Mouse (Mus musculus) splenic B cell, adult 2 months (primary cell): ENCODE measurements around the gene Tenm4.

Experiments
- DNase-seq: peaks from one replicate; pipeline ENCODE4 v3.0.0-alpha.2; 2011; ENCODE audit warnings: low read depth, low spot score
- H3K27me3 ChIP-seq: 2 replicates; pipeline ENCODE4 v1.6.1; 2012; ENCODE audit warnings: mild to moderate bottlenecking, low read length, moderate library complexity, mixed read lengths; ENCODE audit not compliant: control insufficient read depth, poor library complexity, insufficient read depth, severe bottlenecking
- H3K36me3 ChIP-seq: 2 replicates; pipeline ENCODE4 v1.6.1; 2012; ENCODE audit warnings: mild to moderate bottlenecking, low read length, moderate library complexity, mixed read lengths; ENCODE audit not compliant: control insufficient read depth, poor library complexity, insufficient read depth, severe bottlenecking

Tenm4 gene

DNA sequence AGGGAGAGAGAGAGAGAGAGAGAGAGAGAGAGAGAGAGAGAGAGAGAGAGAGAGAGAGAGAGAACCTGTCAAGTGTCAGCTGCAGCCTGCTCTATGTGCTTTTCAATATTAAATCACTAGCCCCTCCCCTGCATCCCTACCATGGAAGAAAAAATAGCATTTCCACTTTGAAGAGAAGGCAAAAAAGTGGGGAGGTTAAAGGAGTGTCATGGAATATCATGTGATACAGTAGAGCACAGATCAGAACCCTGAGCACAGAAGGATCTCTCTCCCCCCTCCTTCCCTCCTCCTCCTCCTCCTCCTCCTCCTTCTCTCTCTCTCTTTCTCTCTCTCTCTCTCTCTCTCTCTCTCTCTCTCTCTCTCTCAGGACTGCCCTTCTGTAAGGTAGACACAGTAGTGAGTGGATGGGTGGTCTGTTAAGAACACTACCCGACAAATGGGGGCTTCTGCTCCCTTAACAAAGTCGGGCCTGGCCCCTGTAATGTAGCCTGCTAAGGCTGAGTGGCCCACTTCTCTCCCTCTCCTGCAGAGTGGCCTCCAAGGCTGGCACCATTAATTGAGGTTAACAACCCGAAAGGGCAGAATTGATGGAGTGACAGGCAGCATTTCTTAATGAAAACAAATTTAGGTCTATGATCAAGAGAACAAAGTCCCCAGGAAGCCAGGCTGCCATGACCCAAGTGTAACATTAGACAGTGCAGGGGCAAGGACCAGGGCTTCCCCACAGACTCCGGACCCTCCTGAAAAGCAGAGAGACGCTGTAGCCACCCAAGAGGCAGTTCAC, 361.1 kb downstream of the Tenm4 start:
- DNase-seq = no peak

GRCm38 (mm10) chr7:96532804-96533400, 361.9 kb downstream of the Tenm4 start:
- Histone ChIP-seq H3K36me3 (no peaks in the 10 kb centered on the region), H3K27me3 (no peaks in the 10 kb centered on the region)
- no peak for DNase-seq

More for the DNA sequence above, 361.1 kb downstream of the Tenm4 start:
- H3K36me3 ChIP-seq = no peaks in the 10 kb centered on the region
- H3K27me3 ChIP-seq = no peaks in the 10 kb centered on the region

GRCm38 (mm10) chr7:96536313-96536880, 365.4 kb downstream of the Tenm4 start:
- no peak for DNase-seq
- H3K27me3 ChIP-seq = no peaks in the 10 kb centered on the region
- H3K36me3 ChIP-seq = no peaks in the 10 kb centered on the region

- Histone ChIP-seq H3K27me3 (no peaks in the 10 kb centered on the region), H3K36me3 (no peaks in the 10 kb centered on the region)
- peak; percentile 59 for DNase-seq
Observed at GRCm38 (mm10) chr7:96539248-96540034, 368.4 kb downstream of the Tenm4 start.

DNA sequence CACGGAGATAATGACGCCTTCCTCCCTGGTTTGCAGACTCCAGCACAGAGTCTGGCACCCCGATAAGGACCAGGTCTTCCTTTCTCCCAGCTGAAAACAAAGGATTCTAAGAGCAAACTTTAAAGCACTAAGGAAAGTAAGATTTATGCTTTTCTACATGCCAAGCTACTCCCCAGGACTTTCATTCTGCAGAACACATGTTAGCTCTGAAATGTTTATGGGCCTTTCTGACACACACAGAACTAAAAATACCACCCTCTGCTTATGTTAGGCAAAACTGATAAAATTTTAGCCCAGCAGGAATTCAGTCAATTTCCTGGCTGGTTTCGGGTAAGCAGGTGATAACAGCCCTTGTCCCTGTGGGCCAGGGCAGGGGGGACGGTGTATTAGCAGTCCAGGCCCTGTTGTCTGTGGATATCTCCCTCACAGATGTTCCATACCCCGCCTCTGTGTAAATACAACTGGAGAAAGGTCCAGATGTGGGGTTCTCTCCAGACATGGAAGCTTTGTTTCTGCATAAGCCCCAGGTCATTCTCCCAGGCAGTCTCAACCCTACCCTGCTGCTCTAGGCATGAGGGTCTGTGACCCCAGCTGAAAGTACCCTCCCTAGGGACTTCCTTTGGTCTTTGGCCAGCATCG, 369.5 kb downstream of the Tenm4 start:
- H3K36me3 ChIP-seq = no peaks in the 10 kb centered on the region

GRCm38 (mm10) chr7:96545979-96546378, 374.9 kb downstream of the Tenm4 start:
- Histone ChIP-seq H3K36me3 (no peaks in the 10 kb centered on the region), H3K27me3 (no peaks in the 10 kb centered on the region)
- no peak for DNase-seq

More for the DNA sequence above, 369.5 kb downstream of the Tenm4 start:
- no peaks in the 10 kb centered on the region for H3K27me3 ChIP-seq
- no peak for DNase-seq

GRCm38 (mm10) chr7:96551809-96552208, 380.8 kb downstream of the Tenm4 start:
- H3K27me3 ChIP-seq = no peaks in the 10 kb centered on the region
- DNase-seq = no peak
- H3K36me3 ChIP-seq = no peaks in the 10 kb centered on the region

DNA sequence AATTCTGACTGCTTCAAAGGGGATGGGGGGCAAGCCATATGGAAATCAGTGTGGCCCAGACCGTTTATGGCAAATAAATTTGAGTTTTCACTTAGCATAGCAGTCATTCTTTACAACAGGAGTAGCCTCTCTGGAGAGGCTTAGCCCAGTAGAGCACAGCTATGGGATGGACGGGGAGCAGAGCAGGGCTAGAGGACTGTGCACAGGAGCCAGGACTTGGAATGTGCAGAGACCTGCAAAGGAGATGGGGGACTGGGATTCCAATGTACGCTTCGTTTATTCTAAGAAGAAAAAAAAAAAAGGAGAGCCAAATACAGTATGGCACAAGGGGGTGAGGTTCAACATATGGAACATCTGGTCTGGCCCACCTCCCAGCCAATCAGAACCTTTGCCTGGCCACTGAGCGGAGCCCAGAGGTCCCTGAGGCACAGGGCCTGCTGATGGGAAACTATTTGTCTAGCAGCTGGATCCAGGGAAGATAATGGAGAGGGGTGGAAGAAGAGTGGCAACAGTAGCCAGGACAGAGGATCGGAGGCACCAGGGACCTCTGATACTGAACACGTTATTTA, 381.3 kb downstream of the Tenm4 start:
- Histone ChIP-seq H3K27me3 (no peaks in the 10 kb centered on the region), H3K36me3 (no peaks in the 10 kb centered on the region)
- DNase-seq = no peak

DNA sequence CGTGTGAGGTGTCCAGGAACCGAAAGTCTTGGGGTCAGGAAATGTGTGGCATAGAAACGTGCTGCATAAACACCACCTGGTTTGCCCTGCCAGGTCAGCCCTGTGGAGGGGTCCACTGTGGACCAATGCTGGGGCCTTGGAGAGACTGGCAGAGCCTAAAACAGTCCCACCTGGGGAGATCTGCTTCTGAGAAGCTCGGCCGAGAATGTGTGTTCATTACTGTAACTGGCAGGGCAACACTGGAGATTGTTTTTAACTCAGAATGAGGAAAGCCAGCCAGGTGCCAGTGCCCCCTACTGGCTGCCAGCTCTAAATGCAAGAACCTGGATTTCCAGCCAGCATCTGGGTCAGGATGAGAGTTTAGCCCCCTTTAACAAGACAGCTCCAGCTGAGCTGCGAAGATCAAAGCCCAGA, 383.2 kb downstream of the Tenm4 start:
- Histone ChIP-seq H3K27me3 (no peaks in the 10 kb centered on the region), H3K36me3 (no peaks in the 10 kb centered on the region)
- peak; percentile 53 for DNase-seq

GRCm38 (mm10) chr7:96555294-96555693, 384.2 kb downstream of the Tenm4 start:
- Histone ChIP-seq H3K36me3 (no peaks in the 10 kb centered on the region), H3K27me3 (no peaks in the 10 kb centered on the region)
- DNase-seq = no peak

DNA sequence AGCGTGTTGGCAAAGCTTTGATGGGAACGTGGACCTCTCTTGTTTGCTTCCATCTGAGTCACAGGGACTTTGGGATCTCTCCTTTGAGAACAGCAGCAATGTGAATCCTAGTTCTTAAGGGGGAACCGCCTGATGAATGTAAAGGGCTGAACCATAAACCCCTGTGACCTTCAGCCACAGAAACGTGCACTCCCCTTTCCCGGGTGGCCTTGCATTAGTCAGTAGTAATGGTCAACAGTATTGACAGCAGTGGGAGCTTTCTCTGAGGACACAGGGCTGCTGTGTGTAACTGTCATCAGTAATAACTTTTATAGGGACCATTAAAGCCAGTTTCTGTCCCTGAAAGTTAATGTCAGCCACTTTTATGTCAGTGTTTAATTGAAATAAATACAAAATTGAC, 385.7 kb downstream of the Tenm4 start:
- no peaks in the 10 kb centered on the region for H3K27me3 ChIP-seq
- no peaks in the 10 kb centered on the region for H3K36me3 ChIP-seq
- no peak for DNase-seq

DNA sequence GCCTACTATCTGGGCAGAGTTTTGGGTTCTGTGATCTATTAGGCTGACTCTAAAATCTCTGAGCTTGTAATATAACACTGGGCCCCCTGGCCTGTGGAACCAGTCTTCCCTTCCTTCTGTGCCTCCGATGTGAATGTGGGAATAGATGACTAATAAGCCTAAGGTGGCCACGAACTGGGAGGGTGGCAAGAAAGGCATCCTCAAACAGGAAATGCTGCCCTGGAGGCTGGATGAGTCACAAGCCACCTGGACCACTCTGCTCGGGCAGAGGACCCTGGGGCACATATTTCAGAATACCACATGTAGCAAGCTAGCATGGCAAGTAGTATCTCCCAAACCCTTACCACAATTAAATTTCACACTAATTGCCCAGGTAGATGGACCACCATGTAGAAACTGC, 391.8 kb downstream of the Tenm4 start:
- Histone ChIP-seq H3K27me3 (no peaks in the 10 kb centered on the region), H3K36me3 (no peaks in the 10 kb centered on the region)
- DNase-seq = no peak

GRCm38 (mm10) chr7:96563329-96564065, 392.5 kb downstream of the Tenm4 start:
- no peaks in the 10 kb centered on the region for H3K36me3 ChIP-seq

GRCm38 (mm10) chr7:96565806-96566205, 394.8 kb downstream of the Tenm4 start:
- H3K36me3 ChIP-seq = no peaks in the 10 kb centered on the region
- no peaks in the 10 kb centered on the region for H3K27me3 ChIP-seq
- DNase-seq = no peak

More at GRCm38 (mm10) chr7:96563329-96564065, 392.5 kb downstream of the Tenm4 start:
- DNase-seq = no peak
- no peaks in the 10 kb centered on the region for H3K27me3 ChIP-seq
